Comparison of ENCODE assay signal across 7 mouse cellular contexts in the genomic region with DNA sequence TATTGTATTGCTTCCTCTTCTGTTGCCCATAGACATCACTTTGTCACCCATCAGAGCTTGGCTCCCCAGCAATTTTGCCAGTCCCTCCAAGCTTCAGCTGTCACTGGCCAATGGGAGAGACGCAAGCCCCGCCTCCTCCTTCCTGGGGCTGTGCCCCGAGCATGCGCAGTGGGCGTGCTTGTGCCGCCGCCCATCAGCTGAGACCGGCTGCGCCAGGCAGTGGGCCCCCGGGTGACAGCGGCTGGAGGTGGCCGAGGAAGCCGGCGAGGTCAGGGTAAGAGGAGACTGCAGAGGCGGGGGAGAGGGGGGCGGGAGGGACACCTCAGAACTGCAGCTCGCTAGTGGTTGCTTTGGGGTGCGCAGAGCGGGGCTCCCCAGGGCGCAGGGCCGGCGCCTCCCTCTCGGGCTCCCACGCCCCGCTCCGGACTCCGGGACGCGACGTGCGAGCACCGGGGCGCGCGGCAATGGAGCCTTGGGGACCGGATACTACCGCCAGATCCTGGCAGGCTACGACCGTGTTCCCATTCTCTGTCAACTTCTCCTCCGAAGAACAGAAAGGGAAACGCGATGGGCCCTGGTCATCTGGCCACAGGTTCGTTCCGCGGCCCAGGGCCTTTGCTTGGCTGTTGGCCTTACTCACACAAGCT. TPM values are rescaled to one million over a fixed set of nuclear protein-coding genes. Genes with fewer than 3 reads are reported as not detected.
DNase-seq lines count a peak whose midpoint lies in the region; ATAC-seq and TF ChIP-seq lines count a peak whose summit lies in the region.

TSS of gene Stx7 (plus strand) at position 168 of the 647 bp plus-strand sequence.

- intact Hi-C loops in left cerebral cortex, postnatal 4 days (cut with DNase I): no loop called here

- DNase-seq in adrenal gland, adult 8-10 months: peak; percentile 92
- peak; percentile 89 for DNase-seq in embryo, embryonic 9.5 days (ENCODE audit: extremely low spot score)
- no peak for DNase-seq in gonadal fat pad, adult 2 months (ENCODE audit: low read depth)
- peak; percentile 94 for DNase-seq in left cerebral cortex, postnatal 4 days

- H3K4me3 ChIP-seq in intestine, postnatal 0 days (ENCODE audit: low read depth, low read length): peak within 1 kb of the TSS; percentile 82
- peak within 1 kb of the TSS; percentile 84 for H3K4me3 ChIP-seq in midbrain, embryonic 12.5 days
- peak within 1 kb of the TSS; percentile 92 for H3K4me3 ChIP-seq in small intestine, adult 2 months (ENCODE audit: low read depth, low read length)

- no peaks in the 10 kb centered on the region for H3K27me3 ChIP-seq in intestine, postnatal 0 days (replicated peaks; ENCODE audit: control insufficient read depth, insufficient read depth, low read length)
- no peaks in the 10 kb centered on the region for H3K27me3 ChIP-seq in midbrain, embryonic 12.5 days
- H3K27me3 ChIP-seq in small intestine, adult 2 months (ENCODE audit: control insufficient read depth, insufficient read depth, low read length): no peaks in the 10 kb centered on the region

- H3K9me3 ChIP-seq in intestine, postnatal 0 days (ENCODE audit: control insufficient read depth): no peaks in the 10 kb centered on the region
- H3K9me3 ChIP-seq in midbrain, embryonic 12.5 days: no peaks in the 10 kb centered on the region

- peak; percentile 91 for ATAC-seq in intestine, postnatal 0 days
- ATAC-seq in midbrain, embryonic 12.5 days (ENCODE audit: low FRiP score, low read depth): peak; percentile 99

- WGBS in intestine, postnatal 0 days: 0% methylated on average over 42 of the region's 45 CpGs
- 0% methylated on average over 39 of the region's 45 CpGs for WGBS in midbrain, embryonic 12.5 days
- under 1% methylated on average over 45 of the region's 45 CpGs for WGBS in small intestine, adult 2 months

- TF ChIP-seq CTCF in intestine, postnatal 0 days (IDR thresholded peaks at IDR 0.05; ENCODE audit: low read depth): no peak
- no peak for TF ChIP-seq CTCF in small intestine, adult 2 months (IDR thresholded peaks at IDR 0.05; ENCODE audit: extremely low read depth, insufficient read length, insufficient replicate concordance, low read depth, low read length)

- peak within 1 kb of the TSS; percentile 83 for H3K9ac ChIP-seq in intestine, postnatal 0 days (ENCODE audit: low read depth, low read length)
- H3K9ac ChIP-seq in midbrain, embryonic 12.5 days (replicated peaks): peak within 1 kb of the TSS; percentile 78

- peak; percentile 87 for TF ChIP-seq POLR2A in small intestine, adult 2 months (IDR thresholded peaks at IDR 0.05; ENCODE audit: low read depth, low read length)

- peaks cover 6% of the 10 kb centered on the region; the same call in 1 of the 2 replicates for H3K36me3 ChIP-seq in intestine, postnatal 0 days (ENCODE audit: control insufficient read depth, insufficient read depth)
- no peaks in the 10 kb centered on the region for H3K36me3 ChIP-seq in midbrain, embryonic 12.5 days
- peaks cover 5% of the 10 kb centered on the region; the same call in 1 of the 2 replicates for H3K36me3 ChIP-seq in small intestine, adult 2 months (ENCODE audit: control insufficient read depth, insufficient read depth, low read length)

- peaks cover 6% of the 10 kb centered on the region for H3K4me1 ChIP-seq in intestine, postnatal 0 days (replicated peaks; ENCODE audit: control insufficient read depth, insufficient read depth, low read length)
- peaks cover 5% of the 10 kb centered on the region; the same call in 1 of the 2 replicates for H3K4me1 ChIP-seq in midbrain, embryonic 12.5 days
- H3K4me1 ChIP-seq in small intestine, adult 2 months (ENCODE audit: control insufficient read depth, insufficient read depth, insufficient read length, low read length): peaks cover 13% of the 10 kb centered on the region; the same call in 1 of the 2 replicates

- H3K4me2 ChIP-seq in intestine, postnatal 0 days (replicated peaks; ENCODE audit: low read depth): peak within 1 kb of the TSS; percentile 68
- H3K4me2 ChIP-seq in midbrain, embryonic 12.5 days (replicated peaks): peak within 1 kb of the TSS; percentile 62

- peak within 1 kb of the TSS; percentile 91 for H3K27ac ChIP-seq in intestine, postnatal 0 days (ENCODE audit: low read depth, low read length)
- peak within 1 kb of the TSS; percentile 75 for H3K27ac ChIP-seq in midbrain, embryonic 12.5 days (replicated peaks)
- peak within 1 kb of the TSS; percentile 79 for H3K27ac ChIP-seq in small intestine, adult 2 months (ENCODE audit: insufficient read depth, low read depth, low read length)

RNA-seq across cellular contexts. Expression of gene Stx7, which starts in this region (rescaled TPM):
- 100 to 1,000 TPM; 142 to 198 (median 186) TPM for total RNA-seq in adrenal gland, adult 8-10 months (2022)
- polyA plus RNA-seq in gonadal fat pad, adult 2 months (2012; rRNA removed): 109 and 115 TPM in 2 replicates
- 171 and 189 TPM in 2 replicates for polyA plus RNA-seq in intestine, postnatal 0 days (2015; fragmentation: Nextera tagmentation; extraction: Ambion mirVana)
- total RNA-seq in left cerebral cortex, postnatal 4 days (2021): 100 to 1,000 TPM; 258 to 263 TPM
- 113 and 130 TPM in 2 replicates for polyA plus RNA-seq in midbrain, embryonic 12.5 days (2016; fragmentation: Nextera tagmentation; extraction: Ambion mirVana)
- polyA plus RNA-seq in small intestine, adult 2 months (2012; rRNA removed): 41.2 and 59.9 TPM in 2 replicates
